Mouse (Mus musculus): ENCODE results near the gene Macrod2.

GRCm38 (mm10) chr2:142323158-142323557 is 1928.0 kb downstream of the Macrod2 start:
- no peak for TF ChIP-seq CTCF (IDR thresholded peaks at IDR 0.05; ENCODE audit: insufficient read depth, low read depth, low read length)
- TF ChIP-seq POLR2A (IDR thresholded peaks at IDR 0.05; ENCODE audit: insufficient read depth, low read depth, low read length) = no peak
